Mouse (Mus musculus): ENCODE results near the gene Calcoco1. TPM values are rescaled to one million over a fixed set of nuclear protein-coding genes. Genes with fewer than 3 reads are reported as not detected.
A peak's percentile ranks its signal among the peaks of the same experiment; 100 is the strongest.

The Calcoco1 gene
- polyA plus RNA-seq, 1 experiment from 2014 or later, result 9.0 TPM

- Histone ChIP-seq H3K4me3 (replicated peaks) (peak overlapping the region; percentile 36; the same call in 1 of the 2 replicates), H3K36me3 (no peaks in the 10 kb centered on the region)
- WGBS (ENCODE audit: insufficient replicate concordance), result 2% methylated on average over 20 of the region's 20 CpGs
Observed at GRCm38 (mm10) chr15:102747286-102747640, 25.3 kb upstream of the Calcoco1 start.

DNA sequence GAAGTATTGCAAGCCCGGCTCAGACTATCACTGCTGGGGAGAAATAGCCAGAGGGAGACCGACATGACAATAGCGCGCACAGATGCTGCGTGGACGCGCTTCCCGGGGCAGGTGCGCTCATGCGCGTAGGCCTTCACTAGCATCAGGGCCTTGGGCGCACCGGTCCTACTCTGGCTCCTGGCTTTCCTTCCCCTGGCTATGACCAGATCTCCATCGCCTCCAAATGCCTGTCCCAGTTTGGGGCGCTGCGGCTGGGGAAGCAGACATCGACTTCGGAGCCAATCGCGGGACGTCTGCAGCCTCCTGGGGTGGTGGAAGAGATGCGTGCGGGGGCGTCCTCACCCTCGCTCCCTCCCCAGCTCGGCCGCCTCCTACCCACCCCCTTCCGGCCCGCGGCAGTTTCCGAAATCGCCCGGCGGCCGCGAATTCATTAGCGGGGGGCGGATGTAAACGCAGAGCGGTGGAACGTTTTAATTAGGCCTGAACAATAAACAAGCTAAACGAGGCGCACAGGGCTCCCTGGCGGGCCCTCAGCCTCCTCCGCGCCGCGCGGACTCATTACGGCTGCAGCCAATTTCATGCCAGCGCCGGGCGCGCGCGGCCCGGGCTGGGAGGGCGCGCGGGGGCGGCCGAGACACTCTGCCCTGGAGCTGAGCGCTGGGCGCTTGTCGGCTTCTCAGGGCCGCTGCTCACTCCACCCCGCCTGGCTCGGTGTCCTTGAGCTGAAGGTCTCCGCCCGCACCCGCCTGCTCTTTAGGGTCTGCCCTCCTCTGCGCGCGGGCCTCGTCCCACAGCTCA is 24.7 kb upstream of the Calcoco1 start:
- peak overlapping the region; percentile 36 for H3K4me3 ChIP-seq (replicated peaks)
- H3K9me3 ChIP-seq (replicated peaks), result no peaks in the 10 kb centered on the region
- 1% methylated on average over 75 of the region's 75 CpGs for WGBS (ENCODE audit: insufficient replicate concordance)
- H3K27me3 ChIP-seq, result peaks cover 95% of the 10 kb centered on the region
- ATAC-seq (ENCODE audit: low read depth) (no peak), DNase-seq (no peak)
- H3K4me2 ChIP-seq, result peak overlapping the region; percentile 52
- H3K27ac ChIP-seq, result no peak overlapping the region
- H3K9ac ChIP-seq, result no peak overlapping the region
- H3K36me3 ChIP-seq, result no peaks in the 10 kb centered on the region
- H3K4me1 ChIP-seq (replicated peaks), result no peaks in the 10 kb centered on the region

More at GRCm38 (mm10) chr15:102747286-102747640, 25.3 kb upstream of the Calcoco1 start:
- ATAC-seq (ENCODE audit: low read depth) (no peak), DNase-seq (no peak)
- H3K9ac ChIP-seq, result no peak overlapping the region
- H3K9me3 ChIP-seq (replicated peaks), result no peaks in the 10 kb centered on the region
- H3K4me2 ChIP-seq, result peak overlapping the region; percentile 52
- no peak overlapping the region for H3K27ac ChIP-seq
- no peaks in the 10 kb centered on the region for H3K4me1 ChIP-seq (replicated peaks)
- peaks cover 95% of the 10 kb centered on the region for H3K27me3 ChIP-seq

- ATAC-seq (ENCODE audit: low read depth) (no peak), DNase-seq (no peak)
- Histone ChIP-seq H3K27ac (no peak overlapping the region), H3K4me2 (peak overlapping the region; percentile 52; the same call in 1 of the 2 replicates), H3K27me3 (peaks cover 97% of the 10 kb centered on the region), H3K36me3 (no peaks in the 10 kb centered on the region), H3K4me1 (replicated peaks) (no peaks in the 10 kb centered on the region), H3K4me3 (replicated peaks) (no peak overlapping the region), H3K9ac (no peak overlapping the region), H3K9me3 (replicated peaks) (no peaks in the 10 kb centered on the region)
- WGBS (ENCODE audit: insufficient replicate concordance), result 12% methylated on average over 11 of the region's 11 CpGs
Observed at GRCm38 (mm10) chr15:102746126-102746487, 24.1 kb upstream of the Calcoco1 start.

DNA sequence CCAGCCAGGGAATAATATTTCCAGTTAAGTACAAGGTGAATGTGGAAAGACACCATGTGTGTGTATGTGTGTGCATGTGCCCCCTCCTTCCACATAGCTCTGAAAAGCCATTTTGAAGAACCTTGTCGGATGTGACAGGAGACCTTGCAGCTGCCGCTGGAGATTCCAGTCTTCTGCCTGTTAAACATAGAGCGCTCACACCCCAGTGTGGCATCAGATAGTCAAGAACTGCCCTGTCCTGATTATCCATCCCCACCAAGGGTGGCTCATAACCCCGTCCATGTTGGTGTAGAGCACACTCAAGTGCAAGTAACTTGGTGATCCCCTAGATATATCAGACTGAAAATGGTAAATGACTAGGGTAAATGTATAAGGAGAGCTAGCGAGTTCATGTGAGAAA is 23.4 kb upstream of the Calcoco1 start:
- DNase-seq (no peak), ATAC-seq (ENCODE audit: low read depth) (no peak)
- Histone ChIP-seq H3K27me3 (peaks cover 94% of the 10 kb centered on the region), H3K4me3 (replicated peaks) (no peak overlapping the region), H3K4me1 (replicated peaks) (no peaks in the 10 kb centered on the region), H3K36me3 (no peaks in the 10 kb centered on the region), H3K9ac (no peak overlapping the region), H3K4me2 (no peak overlapping the region), H3K9me3 (replicated peaks) (no peaks in the 10 kb centered on the region), H3K27ac (no peak overlapping the region)
- WGBS (ENCODE audit: insufficient replicate concordance), result 19% methylated on average over 5 of the region's 5 CpGs

GRCm38 (mm10) chr15:102744831-102745230 is 22.9 kb upstream of the Calcoco1 start:
- Histone ChIP-seq H3K27me3 (peaks cover 88% of the 10 kb centered on the region), H3K9me3 (replicated peaks) (no peaks in the 10 kb centered on the region), H3K4me2 (no peak overlapping the region), H3K4me3 (replicated peaks) (no peak overlapping the region), H3K4me1 (replicated peaks) (no peaks in the 10 kb centered on the region), H3K36me3 (no peaks in the 10 kb centered on the region), H3K27ac (no peak overlapping the region), H3K9ac (no peak overlapping the region)
- DNase-seq, result no peak
- 11% methylated on average over 9 of the region's 9 CpGs for WGBS (ENCODE audit: insufficient replicate concordance)
- ATAC-seq (ENCODE audit: low read depth), result no peak

- no peak overlapping the region for H3K27ac ChIP-seq
- no peaks in the 10 kb centered on the region for H3K36me3 ChIP-seq
- no peaks in the 10 kb centered on the region for H3K9me3 ChIP-seq (replicated peaks)
- WGBS (ENCODE audit: insufficient replicate concordance), result 14% methylated on average over 7 of the region's 7 CpGs
- no peak overlapping the region for H3K4me2 ChIP-seq
- H3K4me3 ChIP-seq (replicated peaks), result no peak overlapping the region
- peaks cover 87% of the 10 kb centered on the region for H3K27me3 ChIP-seq
- H3K9ac ChIP-seq, result no peak overlapping the region
- DNase-seq (no peak), ATAC-seq (ENCODE audit: low read depth) (no peak)
- H3K4me1 ChIP-seq (replicated peaks), result no peaks in the 10 kb centered on the region
Observed at GRCm38 (mm10) chr15:102744416-102744815, 22.4 kb upstream of the Calcoco1 start.

GRCm38 (mm10) chr15:102743996-102744395 is 22.0 kb upstream of the Calcoco1 start:
- Histone ChIP-seq H3K36me3 (no peaks in the 10 kb centered on the region), H3K4me2 (no peak overlapping the region), H3K27ac (no peak overlapping the region), H3K4me3 (replicated peaks) (no peak overlapping the region), H3K27me3 (peaks cover 85% of the 10 kb centered on the region), H3K9me3 (replicated peaks) (no peaks in the 10 kb centered on the region), H3K9ac (no peak overlapping the region), H3K4me1 (replicated peaks) (no peaks in the 10 kb centered on the region)
- ATAC-seq (ENCODE audit: low read depth) (no peak), DNase-seq (no peak)
- WGBS (ENCODE audit: insufficient replicate concordance), result 6% methylated on average over 13 of the region's 14 CpGs

- WGBS (ENCODE audit: insufficient replicate concordance), result 30% methylated on average over 8 of the region's 8 CpGs
- ATAC-seq (ENCODE audit: low read depth), result no peak
- H3K27me3 ChIP-seq, result peaks cover 77% of the 10 kb centered on the region
- H3K36me3 ChIP-seq, result no peaks in the 10 kb centered on the region
- no peak overlapping the region for H3K27ac ChIP-seq
- no peak overlapping the region for H3K4me3 ChIP-seq (replicated peaks)
- H3K4me2 ChIP-seq, result no peak overlapping the region
- no peak overlapping the region for H3K9ac ChIP-seq
- H3K4me1 ChIP-seq (replicated peaks), result no peaks in the 10 kb centered on the region
- no peaks in the 10 kb centered on the region for H3K9me3 ChIP-seq (replicated peaks)
- DNase-seq, result no peak
Observed at GRCm38 (mm10) chr15:102743196-102743595, 21.2 kb upstream of the Calcoco1 start.

DNA sequence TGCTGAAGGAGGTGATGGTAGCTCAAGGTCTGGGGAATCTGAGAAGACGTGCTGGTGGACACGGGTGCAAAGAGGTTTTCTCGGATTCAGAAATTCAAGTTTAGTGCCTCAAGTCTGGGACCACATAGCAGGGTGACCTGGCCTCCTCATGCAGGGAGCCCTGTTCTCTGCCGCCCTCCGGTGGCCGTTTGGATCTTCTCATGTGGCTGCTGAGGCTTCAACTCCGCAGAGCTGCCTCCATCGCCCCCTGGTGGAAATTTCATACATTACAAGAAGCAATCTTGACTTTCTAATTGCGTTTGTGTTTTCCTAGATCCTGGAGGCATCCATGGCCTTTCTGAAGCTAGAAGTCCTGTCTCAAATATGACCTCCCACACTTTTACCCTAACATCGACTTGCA is 20.6 kb upstream of the Calcoco1 start:
- Histone ChIP-seq H3K4me3 (replicated peaks) (no peak overlapping the region), H3K27ac (no peak overlapping the region), H3K4me1 (replicated peaks) (no peaks in the 10 kb centered on the region), H3K4me2 (no peak overlapping the region), H3K27me3 (peaks cover 75% of the 10 kb centered on the region), H3K36me3 (no peaks in the 10 kb centered on the region), H3K9me3 (replicated peaks) (no peaks in the 10 kb centered on the region), H3K9ac (no peak overlapping the region)
- WGBS (ENCODE audit: insufficient replicate concordance), result 1% methylated on average over 10 of the region's 10 CpGs
- ATAC-seq (ENCODE audit: low read depth), result peak; percentile 71
- peak; percentile 72 for DNase-seq

DNA sequence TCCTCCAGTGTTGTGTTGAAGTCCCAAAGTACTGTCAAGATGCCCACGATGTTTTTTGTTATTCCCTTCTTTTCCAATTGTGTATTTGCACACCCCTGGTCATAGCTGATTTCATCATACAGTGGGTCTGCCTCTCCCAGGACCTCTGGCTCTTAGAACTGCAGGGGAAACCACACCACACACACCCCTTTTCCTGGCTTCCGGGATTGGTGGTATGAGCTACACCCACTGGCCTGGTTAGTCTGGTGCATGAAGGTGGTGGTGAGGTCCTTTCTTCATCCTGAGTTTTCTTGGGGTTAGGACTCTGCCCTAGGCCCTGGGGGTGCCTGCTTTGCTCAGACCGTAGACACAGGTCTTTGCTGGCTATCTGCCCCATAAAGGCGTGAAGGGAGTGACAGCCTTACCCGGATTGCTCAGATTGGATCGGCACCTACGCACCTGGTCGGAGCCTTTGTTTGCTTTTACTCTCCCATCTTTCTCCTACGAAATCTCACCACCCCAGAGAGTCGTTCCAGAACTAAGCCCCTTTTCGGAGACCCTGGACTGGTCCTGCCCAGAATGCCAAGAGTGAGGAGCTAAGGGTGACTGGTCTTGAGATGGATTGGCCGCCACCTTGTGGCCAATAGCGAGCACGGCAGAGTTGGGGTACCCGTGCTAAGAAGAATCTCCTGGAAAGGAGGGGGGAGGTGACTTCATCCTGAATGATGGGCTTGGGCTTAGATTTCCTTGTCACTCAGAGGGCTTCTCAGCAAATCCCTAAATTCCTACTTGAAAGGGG is 17.7 kb upstream of the Calcoco1 start:
- ATAC-seq (ENCODE audit: low read depth) (no peak), DNase-seq (no peak)
- WGBS (ENCODE audit: insufficient replicate concordance), result 18% methylated on average over 15 of the region's 15 CpGs
- Histone ChIP-seq H3K4me2 (no peak overlapping the region), H3K4me1 (replicated peaks) (no peaks in the 10 kb centered on the region), H3K9me3 (replicated peaks) (no peaks in the 10 kb centered on the region), H3K9ac (no peak overlapping the region), H3K27me3 (peaks cover 69% of the 10 kb centered on the region), H3K27ac (no peak overlapping the region), H3K36me3 (no peaks in the 10 kb centered on the region), H3K4me3 (replicated peaks) (no peak overlapping the region)

- no peaks in the 10 kb centered on the region for H3K9me3 ChIP-seq (replicated peaks)
- no peaks in the 10 kb centered on the region for H3K36me3 ChIP-seq
- no peak overlapping the region for H3K4me3 ChIP-seq (replicated peaks)
- no peak overlapping the region for H3K27ac ChIP-seq
- ATAC-seq (ENCODE audit: low read depth), result no peak
- DNase-seq, result no peak
- WGBS (ENCODE audit: insufficient replicate concordance), result 38% methylated on average over 2 of the region's 2 CpGs
- peaks cover 69% of the 10 kb centered on the region for H3K27me3 ChIP-seq
- no peaks in the 10 kb centered on the region for H3K4me1 ChIP-seq (replicated peaks)
- H3K9ac ChIP-seq, result no peak overlapping the region
- H3K4me2 ChIP-seq, result no peak overlapping the region
Observed at GRCm38 (mm10) chr15:102738434-102738833, 16.5 kb upstream of the Calcoco1 start.

Data from liver, embryonic 13.5 days (tissue).